In genomic region chr4:152170286-152170685, GRCm38 (mm10) we compare ENCODE assay signal across 22 mouse cellular contexts. TPM values are rescaled to one million over a fixed set of nuclear protein-coding genes. Genes with fewer than 3 reads are reported as not detected.
"Had no signal": no experiment of that assay in that cellular context is flagged by ENCODE, and none has a peak within 500 bp of the region (broad histone marks: within the 10 kb centered on the region; RNA-seq: fewer than 3 reads in every experiment).

No protein-coding gene starts in this region.

- H3K36me3 ChIP-seq: midbrain, embryonic 10.5 days; midbrain, embryonic 12.5 days; neural tube, embryonic 12.5 days had no signal

- H3K4me3 ChIP-seq: midbrain, embryonic 10.5 days; midbrain, embryonic 12.5 days; neural tube, embryonic 12.5 days had no signal

- H3K4me2 ChIP-seq: lung, embryonic 14.5 days; midbrain, embryonic 12.5 days; neural tube, embryonic 12.5 days had no signal

- H3K9me3 ChIP-seq: midbrain, embryonic 12.5 days; neural tube, embryonic 12.5 days had no signal

- H3K9ac ChIP-seq: liver, embryonic 14.5 days; lung, embryonic 14.5 days; midbrain, embryonic 12.5 days; neural tube, embryonic 12.5 days had no signal

- DNase-seq: lung, adult 18-20 months; lung, embryonic 14.5 days; lung, postnatal 10 days; lung, postnatal 4 days; midbrain, embryonic 14.5 days; right cerebral cortex, postnatal 25 days; right cerebral cortex, postnatal 4 days; spleen, adult 18-20 months; thymus, adult 18-20 months; thymus, postnatal 14 days; thymus, postnatal 36 days had no signal

- H3K4me1 ChIP-seq: midbrain, embryonic 10.5 days; midbrain, embryonic 12.5 days; neural tube, embryonic 12.5 days had no signal

- H3K27ac ChIP-seq: liver, embryonic 14.5 days; midbrain, embryonic 10.5 days; midbrain, embryonic 12.5 days; neural tube, embryonic 12.5 days had no signal

- ATAC-seq: midbrain, embryonic 16.5 days had no signal

RNA-seq across cellular contexts. Expression of gene Hes2, which starts 11.6 kb away (rescaled TPM):
- total RNA-seq: megakaryocyte, adult 5-6 weeks; neutrophil, adult 5-6 weeks had no signal
- polyA plus RNA-seq: liver, embryonic 16.5 days; lung, embryonic 14.5 days; midbrain, embryonic 14.5 days; midbrain, embryonic 16.5 days; neural tube, embryonic 14.5 days; thymus, postnatal 0 days had no signal

RNA-seq across cellular contexts. Expression of gene Espn, which starts 18.1 kb away (rescaled TPM):
- polyA plus RNA-seq: midbrain, embryonic 14.5 days had no signal

RNA-seq across cellular contexts. Expression of gene Tnfrsf25, which starts 54.6 kb away (rescaled TPM):
- total RNA-seq: megakaryocyte-erythroid progenitor cell, adult 5-6 weeks had no signal
